Mouse (Mus musculus): ENCODE data around the gene Gm6096. TPM values are rescaled to one million over a fixed set of nuclear protein-coding genes. Genes with fewer than 3 reads are reported as not detected.

The Gm6096 gene
- total RNA-seq, 2 experiments from 2014 or later, result not detected

- Histone ChIP-seq H3K4me3 (no peak overlapping the region), H3K27ac (peak overlapping the region; percentile 54)
- TF ChIP-seq CTCF (IDR thresholded peaks at IDR 0.05), result no peak
- intact Hi-C loops (cut with DNase I), result no loop called here
- no peak for DNase-seq
Observed at GRCm38 (mm10) chr7:34290450-34291151, 39.8 kb downstream of the Gm6096 start.

- Histone ChIP-seq H3K27ac (peak overlapping the region; percentile 54), H3K4me3 (no peak overlapping the region)
- no peak for DNase-seq
- intact Hi-C loops (cut with DNase I), result no loop called here
- no peak for TF ChIP-seq CTCF (IDR thresholded peaks at IDR 0.05)
Observed at GRCm38 (mm10) chr7:34291265-34291664, 40.4 kb downstream of the Gm6096 start.

DNA sequence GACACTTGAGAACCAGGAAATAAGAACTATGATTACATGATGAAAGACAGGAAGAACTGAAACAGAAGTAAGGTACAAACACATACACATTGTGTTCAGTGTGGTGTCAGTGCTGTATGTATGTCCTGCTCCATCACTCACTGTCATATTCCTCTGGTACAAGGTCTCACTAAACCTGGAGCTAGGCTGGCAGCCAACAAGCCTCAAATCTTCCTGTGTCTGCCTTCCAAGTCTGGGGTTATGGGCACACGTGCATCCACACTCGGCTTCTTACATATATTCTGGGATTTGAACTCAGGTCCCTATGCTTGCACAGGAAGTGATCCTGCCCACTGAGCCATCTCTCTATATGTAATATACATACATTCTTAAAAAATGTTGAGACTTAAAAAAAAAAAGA, 41.8 kb downstream of the Gm6096 start:
- no peak for DNase-seq
- no peak for TF ChIP-seq CTCF (IDR thresholded peaks at IDR 0.05)
- Histone ChIP-seq H3K27ac (0 out of 2 replicates have a peak overlapping the region, but pooled peaks have one; percentile 35), H3K4me3 (no peak overlapping the region)
- intact Hi-C loops (cut with DNase I), result no loop called here

- peak overlapping the region; percentile 39 for H3K27ac ChIP-seq
- H3K4me3 ChIP-seq, result no peak overlapping the region
- intact Hi-C loops (cut with DNase I), result no loop called here
- TF ChIP-seq CTCF (IDR thresholded peaks at IDR 0.05), result no peak
- no peak for DNase-seq
Observed at GRCm38 (mm10) chr7:34296124-34296523, 45.3 kb downstream of the Gm6096 start.

- no peak for TF ChIP-seq CTCF (IDR thresholded peaks at IDR 0.05)
- intact Hi-C loops (cut with DNase I), result no loop called here
- Histone ChIP-seq H3K4me3 (no peak overlapping the region), H3K27ac (peak overlapping the region; percentile 63)
- no peak for DNase-seq
Observed at GRCm38 (mm10) chr7:34298818-34299217, 48.0 kb downstream of the Gm6096 start.

Other genes with a start within 250 kb of the Gm6096 start
- gene Scgb2b27, start 237.1 kb upstream of the Gm6096 start, total RNA-seq (2021), result not detected
- gene Scgb1b27, start 229.6 kb upstream of the Gm6096 start, total RNA-seq (2021), result not detected
- gene Scgb1b30, start 155.6 kb upstream of the Gm6096 start, total RNA-seq (2021), result not detected
- gene Wtip, start 117.8 kb upstream of the Gm6096 start, total RNA-seq (2021), result 1 to 10 TPM; 3.2 to 3.9 TPM
- 10 to 100 TPM; 33.4 to 38.7 TPM for gene Uba2, start 81.4 kb upstream of the Gm6096 start, total RNA-seq (2021)
- 10 to 100 TPM; 13.8 to 19.2 TPM for gene Pdcd2l, start 54.4 kb upstream of the Gm6096 start, total RNA-seq (2021)
- gene Gpi1, start 20.7 kb upstream of the Gm6096 start, total RNA-seq (2021), result 1,000 to 10,000 TPM in 1 of 2 experiments, 100 to 1,000 TPM in 1; 882 to 1,223 TPM
- 10 to 100 TPM; 36.6 to 51.9 TPM for gene 4931406P16Rik, start 62.5 kb downstream of the Gm6096 start, total RNA-seq (2021)
- gene Lsm14a, start 142.3 kb downstream of the Gm6096 start, total RNA-seq (2021), result 10 to 100 TPM; 92.8 to 96.2 TPM

Data from gastrocnemius, adult 2 months (tissue).